Mouse (Mus musculus): ENCODE measurements at regions not wholly inside any gene's neighbourhood (a gene's known extent, or its start where the extent isn't known, plus 50 kb on each side); places are given as distances from the start of the nearest gene placed in this dataset.
A peak's percentile ranks its signal among the peaks of the same experiment; 100 is the strongest.

DNA sequence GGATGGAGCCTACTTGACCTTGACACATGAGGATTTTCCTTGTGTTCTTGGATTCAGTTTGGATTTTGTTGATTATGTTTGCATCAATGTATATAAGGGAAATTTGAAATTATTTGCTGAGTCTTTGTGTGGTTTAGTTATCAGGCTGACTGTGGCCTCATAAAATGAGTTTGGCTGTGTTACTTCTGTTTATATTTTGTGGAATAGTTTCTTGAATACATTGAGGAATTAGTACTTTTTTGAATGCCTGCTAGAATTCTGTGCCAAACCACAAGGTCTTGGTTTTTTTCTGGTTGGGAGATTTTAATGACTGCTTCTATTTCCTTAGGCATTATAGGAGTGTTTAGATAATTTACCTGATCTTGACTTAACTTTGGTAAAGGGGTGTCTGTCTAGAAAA is 1018.5 kb downstream of the Zpld1 start:
- H3K4me3 ChIP-seq (ENCODE audit: insufficient read depth, poor library complexity, severe bottlenecking) = no peak overlapping the region
- no peaks in the 10 kb centered on the region for H3K79me3 ChIP-seq (ENCODE audit: low read depth)
- TF ChIP-seq MYOG (IDR thresholded peaks at IDR 0.05; ENCODE audit: control insufficient read depth, extremely low read depth, insufficient read length) (no peak), USF1 (IDR thresholded peaks at IDR 0.05; ENCODE audit: low read depth) (no peak), FOSL1 (IDR thresholded peaks at IDR 0.05; ENCODE audit: insufficient read depth, low read length, poor library complexity, severe bottlenecking) (no peak), CTCF (IDR thresholded peaks at IDR 0.05; ENCODE audit: control insufficient read depth, insufficient read depth, insufficient read length) (no peak), MYOD1 (IDR thresholded peaks at IDR 0.05; ENCODE audit: control insufficient read depth, insufficient read length, low read depth) (no peak), MAX (IDR thresholded peaks at IDR 0.05) (no peak), CEBPB (IDR thresholded peaks at IDR 0.05; ENCODE audit: low read depth) (no peak)
- no peaks in the 10 kb centered on the region for H3K27me3 ChIP-seq (ENCODE audit: control insufficient read depth, insufficient read depth, insufficient read length)
- H3K36me3 ChIP-seq (ENCODE audit: control insufficient read depth, insufficient read depth) = no peaks in the 10 kb centered on the region
- no peak overlapping the region for H3ac ChIP-seq (ENCODE audit: control insufficient read depth, insufficient read length, low read depth)
- no peaks in the 10 kb centered on the region for H3K79me2 ChIP-seq (ENCODE audit: control insufficient read depth, insufficient read depth)

DNA sequence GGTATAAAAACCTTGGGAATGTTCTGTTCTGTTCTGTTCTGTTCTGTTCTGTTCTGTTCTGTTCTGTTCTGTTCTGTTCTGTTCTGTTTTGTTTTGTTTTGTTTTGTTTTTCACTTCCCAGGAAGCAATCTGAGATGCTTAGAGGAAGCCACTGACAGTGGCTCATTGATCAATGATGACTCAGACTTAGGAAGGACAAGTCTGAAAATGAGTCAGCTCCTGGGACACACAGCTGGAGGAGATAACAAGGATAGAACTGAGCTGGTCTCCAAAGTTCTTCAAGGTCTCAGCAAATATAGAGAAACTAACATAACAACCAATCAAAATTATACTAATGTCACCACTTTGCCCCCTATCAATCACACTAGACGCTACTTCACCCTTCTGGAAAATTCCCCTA is 1033.9 kb downstream of the Zpld1 start:
- no peaks in the 10 kb centered on the region for H3K79me3 ChIP-seq (ENCODE audit: low read depth)
- no peaks in the 10 kb centered on the region for H3K27me3 ChIP-seq (ENCODE audit: control insufficient read depth, insufficient read depth, insufficient read length)
- H3K4me3 ChIP-seq (ENCODE audit: insufficient read depth, poor library complexity, severe bottlenecking) = no peak overlapping the region
- TF ChIP-seq MYOD1 (IDR thresholded peaks at IDR 0.05; ENCODE audit: control insufficient read depth, insufficient read length, low read depth) = peak; percentile 69
- peak; percentile 35 for TF ChIP-seq FOSL1 (IDR thresholded peaks at IDR 0.05; ENCODE audit: insufficient read depth, low read length, poor library complexity, severe bottlenecking)
- no peak for TF ChIP-seq USF1 (IDR thresholded peaks at IDR 0.05; ENCODE audit: low read depth)
- no peaks in the 10 kb centered on the region for H3K36me3 ChIP-seq (ENCODE audit: control insufficient read depth, insufficient read depth)
- no peaks in the 10 kb centered on the region for H3K79me2 ChIP-seq (ENCODE audit: control insufficient read depth, insufficient read depth)
- H3ac ChIP-seq (ENCODE audit: control insufficient read depth, insufficient read length, low read depth) = no peak overlapping the region

DNA sequence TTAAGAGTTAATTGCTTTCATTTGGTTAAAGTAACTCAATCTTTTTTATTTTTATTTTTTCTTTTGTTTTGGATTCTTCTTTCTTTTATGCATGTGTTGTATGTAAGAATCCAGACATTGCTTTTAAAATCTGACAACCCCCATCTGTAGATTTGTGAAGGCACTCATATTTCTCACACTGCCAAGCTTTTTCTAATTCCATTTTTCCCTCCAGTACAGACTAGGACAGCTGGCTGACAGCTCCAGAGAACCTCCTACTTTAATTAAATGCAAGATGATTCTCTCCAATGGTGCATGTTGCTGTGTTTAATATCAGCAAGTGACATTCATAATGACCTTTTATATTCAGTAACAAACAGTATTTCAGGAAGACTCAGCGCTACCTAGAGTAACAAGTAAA is 1038.5 kb downstream of the Zpld1 start:
- Histone ChIP-seq H3K36me3 (ENCODE audit: control insufficient read depth, insufficient read depth) (no peaks in the 10 kb centered on the region), H3K27me3 (ENCODE audit: control insufficient read depth, insufficient read depth, insufficient read length) (no peaks in the 10 kb centered on the region), H3ac (ENCODE audit: control insufficient read depth, insufficient read length, low read depth) (no peak overlapping the region), H3K79me2 (ENCODE audit: control insufficient read depth, insufficient read depth) (no peaks in the 10 kb centered on the region), H3K4me3 (ENCODE audit: insufficient read depth, poor library complexity, severe bottlenecking) (no peak overlapping the region), H3K79me3 (ENCODE audit: low read depth) (no peaks in the 10 kb centered on the region)
- TF ChIP-seq USF1 (IDR thresholded peaks at IDR 0.05; ENCODE audit: low read depth) = no peak
- no peak for TF ChIP-seq CEBPB (IDR thresholded peaks at IDR 0.05; ENCODE audit: low read depth)
- TF ChIP-seq MYOD1 (IDR thresholded peaks at IDR 0.05; ENCODE audit: control insufficient read depth, insufficient read length, low read depth) = no peak
- no peak for TF ChIP-seq MAX (IDR thresholded peaks at IDR 0.05)
- TF ChIP-seq CTCF (IDR thresholded peaks at IDR 0.05; ENCODE audit: control insufficient read depth, insufficient read depth, insufficient read length) = no peak
- TF ChIP-seq MYOG (IDR thresholded peaks at IDR 0.05; ENCODE audit: control insufficient read depth, extremely low read depth, insufficient read length) = no peak
- TF ChIP-seq FOSL1 (IDR thresholded peaks at IDR 0.05; ENCODE audit: insufficient read depth, low read length, poor library complexity, severe bottlenecking) = no peak

DNA sequence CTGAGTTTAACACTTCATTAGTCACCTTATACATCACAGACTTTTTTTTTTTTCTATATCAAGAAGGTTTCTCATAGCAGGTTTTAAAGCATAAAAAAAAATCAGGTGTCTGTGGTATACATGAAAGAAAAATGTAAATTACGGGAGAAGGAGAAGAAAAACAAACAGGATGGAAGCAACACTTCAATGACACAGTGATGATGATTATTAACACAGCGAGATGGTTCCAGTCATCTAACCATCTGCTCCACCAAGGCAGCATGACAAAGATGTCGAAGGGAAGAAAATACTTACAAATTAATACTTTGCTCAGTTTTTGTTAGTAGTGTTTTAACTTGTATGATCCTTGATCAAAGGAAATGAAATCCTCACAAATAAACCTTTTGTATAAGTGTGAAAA is 1050.9 kb downstream of the Zpld1 start:
- no peak overlapping the region for H3K4me3 ChIP-seq (ENCODE audit: insufficient read depth, poor library complexity, severe bottlenecking)
- H3K79me3 ChIP-seq (ENCODE audit: low read depth) = no peaks in the 10 kb centered on the region
- H3K36me3 ChIP-seq (ENCODE audit: control insufficient read depth, insufficient read depth) = no peaks in the 10 kb centered on the region
- H3ac ChIP-seq (ENCODE audit: control insufficient read depth, insufficient read length, low read depth) = no peak overlapping the region
- H3K79me2 ChIP-seq (ENCODE audit: control insufficient read depth, insufficient read depth) = no peaks in the 10 kb centered on the region
- no peaks in the 10 kb centered on the region for H3K27me3 ChIP-seq (ENCODE audit: control insufficient read depth, insufficient read depth, insufficient read length)
- TF ChIP-seq MYOG (IDR thresholded peaks at IDR 0.05; ENCODE audit: control insufficient read depth, extremely low read depth, insufficient read length) = no peak
- no peak for TF ChIP-seq MYOD1 (IDR thresholded peaks at IDR 0.05; ENCODE audit: control insufficient read depth, insufficient read length, low read depth)
- no peak for TF ChIP-seq MAX (IDR thresholded peaks at IDR 0.05)

DNA sequence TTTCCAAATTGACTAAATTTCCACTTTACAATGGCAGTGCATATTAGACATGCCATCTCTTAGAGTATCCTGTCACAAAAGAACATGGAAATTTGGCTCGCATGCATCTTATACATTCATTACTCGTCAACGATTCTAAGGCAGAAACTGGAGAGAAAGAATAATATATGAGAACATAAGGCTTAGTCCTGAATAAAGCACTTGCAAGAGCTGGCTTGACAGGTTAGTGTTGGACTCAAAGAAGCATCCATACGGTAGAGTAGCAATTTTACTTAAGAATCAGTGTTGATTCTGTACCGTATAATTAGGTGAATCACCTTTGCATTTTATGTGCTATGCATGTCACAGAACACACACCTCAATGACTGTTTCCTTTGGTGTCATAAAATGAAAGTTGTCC is 1051.4 kb downstream of the Zpld1 start:
- TF ChIP-seq MYOD1 (IDR thresholded peaks at IDR 0.05; ENCODE audit: control insufficient read depth, insufficient read length, low read depth) = no peak
- no peak for TF ChIP-seq MAX (IDR thresholded peaks at IDR 0.05)
- no peak for TF ChIP-seq CTCF (IDR thresholded peaks at IDR 0.05; ENCODE audit: control insufficient read depth, insufficient read depth, insufficient read length)
- TF ChIP-seq CEBPB (IDR thresholded peaks at IDR 0.05; ENCODE audit: low read depth) = no peak
- TF ChIP-seq FOSL1 (IDR thresholded peaks at IDR 0.05; ENCODE audit: insufficient read depth, low read length, poor library complexity, severe bottlenecking) = no peak
- Histone ChIP-seq H3K27me3 (ENCODE audit: control insufficient read depth, insufficient read depth, insufficient read length) (no peaks in the 10 kb centered on the region), H3K4me3 (ENCODE audit: insufficient read depth, poor library complexity, severe bottlenecking) (no peak overlapping the region), H3ac (ENCODE audit: control insufficient read depth, insufficient read length, low read depth) (no peak overlapping the region), H3K36me3 (ENCODE audit: control insufficient read depth, insufficient read depth) (no peaks in the 10 kb centered on the region), H3K79me2 (ENCODE audit: control insufficient read depth, insufficient read depth) (no peaks in the 10 kb centered on the region), H3K79me3 (ENCODE audit: low read depth) (no peaks in the 10 kb centered on the region)

DNA sequence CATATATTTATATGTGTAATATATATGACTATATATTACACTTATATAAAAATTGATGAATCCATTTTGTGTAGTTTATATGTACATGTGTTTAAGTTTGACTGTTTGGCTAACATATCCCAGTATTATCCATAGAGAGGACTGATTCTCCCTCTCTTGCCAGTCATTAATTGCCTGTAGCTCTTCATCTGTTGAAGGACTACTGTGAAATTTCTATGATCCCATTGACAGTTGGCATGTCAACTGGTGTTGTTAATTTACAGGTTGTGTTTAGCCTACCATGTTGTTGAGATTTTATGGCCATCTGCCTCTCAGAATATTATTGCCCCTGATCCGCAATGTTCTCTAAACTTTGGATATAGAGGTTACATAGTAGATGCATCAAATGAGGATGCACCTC is 1058.3 kb downstream of the Zpld1 start:
- no peaks in the 10 kb centered on the region for H3K27me3 ChIP-seq (ENCODE audit: control insufficient read depth, insufficient read depth, insufficient read length)
- no peak for TF ChIP-seq CEBPB (IDR thresholded peaks at IDR 0.05; ENCODE audit: low read depth)
- TF ChIP-seq MYOG (IDR thresholded peaks at IDR 0.05; ENCODE audit: control insufficient read depth, extremely low read depth, insufficient read length) = no peak
- TF ChIP-seq MYOD1 (IDR thresholded peaks at IDR 0.05; ENCODE audit: control insufficient read depth, insufficient read length, low read depth) = no peak
- no peak for TF ChIP-seq FOSL1 (IDR thresholded peaks at IDR 0.05; ENCODE audit: insufficient read depth, low read length, poor library complexity, severe bottlenecking)
- TF ChIP-seq USF1 (IDR thresholded peaks at IDR 0.05; ENCODE audit: low read depth) = no peak
- no peak for TF ChIP-seq CTCF (IDR thresholded peaks at IDR 0.05; ENCODE audit: control insufficient read depth, insufficient read depth, insufficient read length)
- H3K36me3 ChIP-seq (ENCODE audit: control insufficient read depth, insufficient read depth) = no peaks in the 10 kb centered on the region
- H3K79me3 ChIP-seq (ENCODE audit: low read depth) = no peaks in the 10 kb centered on the region
- H3K79me2 ChIP-seq (ENCODE audit: control insufficient read depth, insufficient read depth) = no peaks in the 10 kb centered on the region
- H3ac ChIP-seq (ENCODE audit: control insufficient read depth, insufficient read length, low read depth) = no peak overlapping the region
- H3K4me3 ChIP-seq (ENCODE audit: insufficient read depth, poor library complexity, severe bottlenecking) = no peak overlapping the region

Data from C2C12 (cell line).